Mouse (Mus musculus) cerebellum, adult 2 months (tissue): ENCODE measurements around the gene Thsd4.

Experiments used
- CTCF ChIP-seq: fragments of 200-500 bp; IDR thresholded peaks from 2 replicates; pipeline ENCODE4 v1.5.1; 2011; ENCODE audit warnings: low read depth, mild to moderate bottlenecking, control low read depth, low read length, moderate library complexity, borderline replicate concordance; ENCODE audit not compliant: insufficient read depth
- POLR2A ChIP-seq: fragments of 200-500 bp; IDR thresholded peaks from 2 replicates; pipeline ENCODE4 v1.6.1; 2011; ENCODE audit warnings: low read length, control low read depth, borderline replicate concordance; ENCODE audit not compliant: insufficient read depth

DNA sequence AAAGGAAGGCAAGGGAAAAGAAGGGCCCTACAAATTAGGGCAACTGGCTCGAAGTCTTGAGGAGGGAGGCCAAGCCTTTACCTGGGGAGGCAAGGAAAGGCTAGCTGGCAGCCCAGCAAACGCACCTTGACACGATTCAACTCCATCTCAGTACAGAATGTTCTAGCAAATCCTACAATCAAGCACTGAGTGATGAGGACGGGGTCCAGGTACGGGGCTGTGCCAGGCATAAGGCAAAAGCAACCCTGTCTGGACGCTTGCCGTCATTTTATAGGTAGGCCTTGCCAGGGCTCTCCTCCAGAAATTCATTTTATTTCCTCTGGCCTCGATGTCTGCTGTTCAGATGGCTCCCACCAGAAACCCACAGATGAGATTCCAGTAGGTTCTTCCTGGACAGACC is 30.8 kb downstream of the Thsd4 start:
- no peak for TF ChIP-seq CTCF
- TF ChIP-seq POLR2A, result no peak
